In genomic region chr17:48938711-48939220, GRCm38 (mm10) we compare ENCODE assay signal across 21 mouse cellular contexts. TPM values are rescaled to one million over a fixed set of nuclear protein-coding genes. Genes with fewer than 3 reads are reported as not detected.
DNase-seq lines count a peak whose midpoint lies in the region; ATAC-seq and TF ChIP-seq lines count a peak whose summit lies in the region.
"Had no signal": no experiment of that assay in that cellular context is flagged by ENCODE, and none has a peak within 500 bp of the region (broad histone marks: within the 10 kb centered on the region; RNA-seq: fewer than 3 reads in every experiment).

No protein-coding gene starts in this region.

- ATAC-seq in kidney, embryonic 14.5 days (ENCODE audit: low FRiP score, low TSS enrichment), result no peak

- no peak for TF ChIP-seq POLR2A in lung, adult 2 months (IDR thresholded peaks at IDR 0.05; ENCODE audit: borderline replicate concordance, extremely low read depth, low read depth, low read length)

- H3K27me3 ChIP-seq in kidney, embryonic 14.5 days (ENCODE audit: control insufficient read depth, insufficient read depth, low read length), result no peaks in the 10 kb centered on the region

- peaks cover 9% of the 10 kb centered on the region; the same call in 1 of the 2 replicates for H3K4me1 ChIP-seq in kidney, embryonic 14.5 days (ENCODE audit: control insufficient read depth, insufficient read depth, low read length)
- H3K4me1 ChIP-seq in lung, adult 2 months (ENCODE audit: control insufficient read depth, insufficient read depth, low read length), result no peaks in the 10 kb centered on the region
- H3K4me1 ChIP-seq: heart, embryonic 13.5 days had no signal

- H3K4me3 ChIP-seq in kidney, embryonic 14.5 days (ENCODE audit: low read length), result no peak overlapping the region
- H3K4me3 ChIP-seq in lung, adult 2 months (replicated peaks; ENCODE audit: extremely low read depth, low read depth, low read length), result no peak overlapping the region
- H3K4me3 ChIP-seq: heart, embryonic 13.5 days; neural tube, embryonic 13.5 days had no signal

- no peak overlapping the region for H3K4me2 ChIP-seq in kidney, embryonic 14.5 days (replicated peaks; ENCODE audit: low read depth, low read length)
- H3K4me2 ChIP-seq: heart, embryonic 13.5 days; midbrain, embryonic 11.5 days; neural tube, embryonic 13.5 days had no signal

- no peaks in the 10 kb centered on the region for H3K36me3 ChIP-seq in kidney, embryonic 14.5 days (ENCODE audit: control insufficient read depth, insufficient read depth, low read length)
- H3K36me3 ChIP-seq: heart, embryonic 13.5 days; neural tube, embryonic 13.5 days had no signal

- no peak overlapping the region for H3K27ac ChIP-seq in kidney, embryonic 14.5 days (ENCODE audit: low read depth, low read length)
- H3K27ac ChIP-seq: heart, embryonic 13.5 days; liver, embryonic 14.5 days; macrophage; neural tube, embryonic 13.5 days had no signal

- H3K9ac ChIP-seq in kidney, embryonic 14.5 days (ENCODE audit: low read depth, low read length), result no peak overlapping the region
- H3K9ac ChIP-seq: heart, embryonic 13.5 days; liver, embryonic 14.5 days; neural tube, embryonic 13.5 days had no signal

- no peaks in the 10 kb centered on the region for H3K9me3 ChIP-seq in kidney, embryonic 14.5 days (ENCODE audit: control insufficient read depth, low read length)
- H3K9me3 ChIP-seq: heart, embryonic 13.5 days; neural tube, embryonic 13.5 days had no signal

- no peak for TF ChIP-seq CTCF in lung, adult 2 months (IDR thresholded peaks at IDR 0.05; ENCODE audit: insufficient read depth, low read length)

- WGBS in kidney, embryonic 14.5 days, result 60% methylated on average over 7 of the region's 7 CpGs
- WGBS in lung, adult 2 months, result 60% methylated on average over 7 of the region's 7 CpGs

- peak; percentile 32 for DNase-seq in adrenal gland, adult 2 months
- DNase-seq in adrenal gland, adult 18-20 months (ENCODE audit: low spot score in 2 of 2), result no peak
- peak; percentile 51 for DNase-seq in kidney, adult 11 months
- DNase-seq in lung, postnatal 14 days, result peak; percentile 32
- no peak for DNase-seq in lung, adult 2 months
- peak; percentile 8 for DNase-seq in skeletal muscle tissue, adult 2 months (ENCODE audit: low read depth, low spot score)
- DNase-seq in urinary bladder, postnatal 25 days (ENCODE audit: low spot score), result no peak
- DNase-seq: cerebellum, adult 9-11 months; gastrocnemius, postnatal 36 days; left cerebral cortex, postnatal 4 days; right cerebral cortex, postnatal 14 days; thymus, postnatal 14 days had no signal

RNA-seq across cellular contexts. Expression of gene Lrfn2, which starts 6.6 kb away (rescaled TPM):
- total RNA-seq in adrenal gland, adult 2 months (2021), result under 1 TPM; 0.21 to 0.72 TPM
- polyA plus RNA-seq in adrenal gland, adult 2 months (2012; rRNA removed), result 0.34 and 0.38 TPM in 2 replicates
- total RNA-seq in adrenal gland, adult 18-20 months (2021), result under 1 TPM; 0.50 to 0.74 TPM
- 0.84 and 1.2 TPM in 2 replicates for polyA plus RNA-seq in kidney, embryonic 14.5 days (2014; fragmentation: Nextera tagmentation; extraction: Ambion mirVana)
- not detected in 2 replicates for polyA plus RNA-seq in lung, adult 2 months (2012; rRNA removed)
- total RNA-seq: hematopoietic stem cell, adult 5-6 weeks; MEL; monocyte, adult 5-6 weeks had no signal
- polyA plus RNA-seq: macrophage had no signal

Comparison
In these comparisons a context has a peak if more than half of its experiments do, and no peak if none do; other contexts are left out.
1. DNase-seq: peak in adrenal gland, adult 2 months (single experiment), kidney, adult 11 months (single experiment), lung, postnatal 14 days (single experiment) and skeletal muscle tissue, adult 2 months (single experiment); none in adrenal gland, adult 18-20 months (0 of 2), lung, adult 2 months (single experiment) and urinary bladder, postnatal 25 days (single experiment).